Mouse (Mus musculus) cortical plate, adult 2 months (tissue): ENCODE measurements around the gene Lgals4. TPM values are rescaled to one million over a fixed set of nuclear protein-coding genes. Genes with fewer than 3 reads are reported as not detected.

ENCODE experiments used
- H3K27ac ChIP-seq: fragments of 200-500 bp; 2 replicates; pipeline ENCODE4 v1.5.1; 2012; ENCODE audit warnings: low read length, control low read depth, inconsistent platforms; ENCODE audit not compliant: insufficient read depth
- H3K4me1 ChIP-seq: fragments of 200-500 bp; 2 replicates; pipeline ENCODE4 v1.6.1; 2011; ENCODE audit warnings: low read length; ENCODE audit not compliant: control insufficient read depth, insufficient read depth
- H3K4me3 ChIP-seq: fragments of 200-500 bp; 2 replicates; pipeline ENCODE4 v1.5.1; 2011; ENCODE audit warnings: mild to moderate bottlenecking, low read length, control low read depth; ENCODE audit not compliant: insufficient read depth
- CTCF ChIP-seq: fragments of 200-500 bp; IDR thresholded peaks from 2 replicates; pipeline ENCODE4 v1.5.1; 2011; ENCODE audit warnings: mild to moderate bottlenecking, control low read depth, low read length; ENCODE audit not compliant: insufficient read depth; ENCODE audit errors: extremely low read depth
- POLR2A ChIP-seq: fragments of 200-500 bp; IDR thresholded peaks from 2 replicates; pipeline ENCODE4 v1.6.1; 2011; ENCODE audit warnings: mild to moderate bottlenecking, low read length, control low read depth; ENCODE audit not compliant: insufficient read depth; ENCODE audit errors: extremely low read depth
- polyA plus RNA-seq: library from polyadenylated mRNA; depleted of rRNA; stranded (reverse); fragments of >200 nt; gene quantifications from 2 replicates; pipeline ENCODE4 v1.2.3, GENCODE M21; 2012

The Lgals4 gene
- polyA plus RNA-seq, 1 experiment: 9.5 TPM

DNA sequence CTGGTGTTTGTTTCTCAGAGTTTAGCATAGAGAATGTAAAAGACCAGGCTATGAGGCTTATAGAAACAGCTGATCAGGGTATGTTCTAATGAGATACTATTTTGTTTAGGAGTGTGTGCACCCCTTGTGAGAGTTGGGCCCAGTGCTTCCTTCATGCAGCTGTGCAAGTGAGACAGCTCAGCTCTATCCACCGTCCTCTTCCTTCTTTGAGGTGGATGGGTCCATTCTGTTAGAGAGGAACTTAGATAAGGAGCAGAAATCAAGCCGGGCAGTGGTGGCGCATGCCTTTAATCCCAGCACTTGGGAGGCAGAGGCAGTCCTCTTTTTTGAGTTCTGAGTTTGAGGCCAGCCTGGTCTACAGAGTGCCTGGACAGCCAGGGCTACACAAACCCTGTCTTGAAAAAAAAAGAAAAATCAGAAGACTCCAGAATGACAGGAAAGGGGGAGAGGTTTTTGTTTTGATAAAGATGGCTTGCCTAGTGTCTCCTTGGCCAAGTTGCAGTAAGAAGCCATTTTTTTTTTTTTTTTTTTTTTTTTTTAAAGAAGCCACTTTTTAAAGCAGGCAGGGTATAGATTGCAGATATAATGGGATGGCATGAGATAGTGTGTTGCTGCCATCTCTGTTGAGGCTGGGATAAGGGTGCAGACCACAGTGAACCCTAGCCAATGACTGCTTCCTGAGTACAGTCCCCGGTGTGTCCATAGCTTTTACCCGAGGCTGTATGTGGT, 19.2 kb upstream of the Lgals4 start:
- Histone ChIP-seq H3K27ac (no peak overlapping the region), H3K4me3 (no peak overlapping the region), H3K4me1 (peaks cover 7% of the 10 kb centered on the region)
- no peak for TF ChIP-seq CTCF
- TF ChIP-seq POLR2A: no peak

GRCm38 (mm10) chr7:28815230-28815629, 18.4 kb upstream of the Lgals4 start:
- H3K4me3 ChIP-seq: no peak overlapping the region
- peaks cover 8% of the 10 kb centered on the region for H3K4me1 ChIP-seq
- TF ChIP-seq POLR2A (no peak), CTCF (no peak)
- H3K27ac ChIP-seq: no peak overlapping the region

GRCm38 (mm10) chr7:28816201-28816600, 17.5 kb upstream of the Lgals4 start:
- no peak overlapping the region for H3K4me3 ChIP-seq
- H3K27ac ChIP-seq: no peak overlapping the region
- H3K4me1 ChIP-seq: peaks cover 15% of the 10 kb centered on the region
- TF ChIP-seq CTCF (no peak), POLR2A (no peak)

DNA sequence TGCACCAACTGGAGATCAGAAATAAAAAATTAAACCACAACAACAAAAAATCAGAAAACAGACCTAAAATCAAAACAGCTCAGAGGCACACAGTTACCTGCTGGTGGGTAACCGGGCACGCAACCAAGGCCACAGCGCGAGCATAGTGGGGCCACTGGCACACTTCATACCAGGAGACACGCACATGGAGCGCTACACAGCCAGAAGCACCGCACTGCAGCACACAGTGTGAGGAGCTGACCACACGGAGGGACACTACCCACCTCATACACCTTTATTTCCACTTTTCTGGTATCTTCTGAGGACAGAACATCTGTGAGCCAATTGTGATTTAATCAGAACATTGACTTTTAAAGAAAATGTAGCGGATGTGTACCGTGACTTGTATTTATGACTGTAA, 16.7 kb upstream of the Lgals4 start:
- Histone ChIP-seq H3K4me3 (no peak overlapping the region), H3K4me1 (peaks cover 17% of the 10 kb centered on the region), H3K27ac (no peak overlapping the region)
- no peak for TF ChIP-seq POLR2A
- TF ChIP-seq CTCF: no peak

- Histone ChIP-seq H3K27ac (no peak overlapping the region), H3K4me1 (peaks cover 15% of the 10 kb centered on the region), H3K4me3 (no peak overlapping the region)
- TF ChIP-seq CTCF (no peak), POLR2A (no peak)
Measured at GRCm38 (mm10) chr7:28817524-28817923, 16.1 kb upstream of the Lgals4 start.

- Histone ChIP-seq H3K27ac (no peak overlapping the region), H3K4me1 (peaks cover 14% of the 10 kb centered on the region), H3K4me3 (no peak overlapping the region)
- no peak for TF ChIP-seq CTCF
- TF ChIP-seq POLR2A: no peak
Measured at GRCm38 (mm10) chr7:28817957-28818356, 15.7 kb upstream of the Lgals4 start.

GRCm38 (mm10) chr7:28818436-28818835, 15.2 kb upstream of the Lgals4 start:
- TF ChIP-seq POLR2A (no peak), CTCF (no peak)
- Histone ChIP-seq H3K4me3 (no peak overlapping the region), H3K27ac (no peak overlapping the region), H3K4me1 (peaks cover 14% of the 10 kb centered on the region)

GRCm38 (mm10) chr7:28818861-28819452, 14.7 kb upstream of the Lgals4 start:
- no peak overlapping the region for H3K27ac ChIP-seq
- no peak for TF ChIP-seq POLR2A
- TF ChIP-seq CTCF: no peak
- no peak overlapping the region for H3K4me3 ChIP-seq
- peaks cover 14% of the 10 kb centered on the region for H3K4me1 ChIP-seq

DNA sequence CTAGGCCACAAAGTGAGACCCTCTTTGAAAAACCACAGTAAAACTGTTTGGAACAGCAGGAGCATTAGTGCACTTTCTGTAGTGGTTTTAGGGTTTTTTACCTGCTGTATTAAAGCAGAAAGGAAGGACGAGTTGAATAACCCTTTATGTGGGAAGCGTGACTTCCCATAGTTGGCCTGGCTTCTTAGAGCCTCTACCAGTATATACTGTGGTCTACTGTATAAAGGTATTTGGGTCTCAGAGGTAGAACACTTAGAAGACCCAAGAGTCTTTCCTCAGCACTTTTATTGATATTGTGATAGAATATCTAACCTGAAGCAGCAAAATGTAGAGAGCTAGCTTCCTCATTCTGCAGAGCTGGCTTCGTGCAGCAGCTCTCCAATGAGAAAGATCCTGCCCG, 14.1 kb upstream of the Lgals4 start:
- TF ChIP-seq POLR2A (no peak), CTCF (no peak)
- H3K4me1 ChIP-seq: peaks cover 14% of the 10 kb centered on the region
- H3K27ac ChIP-seq: 0 out of 2 replicates have a peak overlapping the region, but pooled peaks have one; percentile 13
- no peak overlapping the region for H3K4me3 ChIP-seq
